Comparison of ENCODE assay signal across 12 mouse cellular contexts in genomic region chr1:65312896-65313295, GRCm38 (mm10). TPM values are rescaled to one million over a fixed set of nuclear protein-coding genes. Genes with fewer than 3 reads are reported as not detected.
DNase-seq lines count a peak whose midpoint lies in the region; ATAC-seq and TF ChIP-seq lines count a peak whose summit lies in the region.
"Had no signal": no experiment of that assay in that cellular context is flagged by ENCODE, and none has a peak within 500 bp of the region (broad histone marks: within the 10 kb centered on the region; RNA-seq: fewer than 3 reads in every experiment).

No protein-coding gene starts in this region.

- peak; percentile 36 for TF ChIP-seq CTCF in lung, embryonic 14.5 days (IDR thresholded peaks at IDR 0.05; ENCODE audit: low read depth)

- ATAC-seq in lung, embryonic 14.5 days (ENCODE audit: insufficient read depth): no peak
- ATAC-seq: inflammation-experienced regulatory T-cells, adult 6 months had no signal

- peak; percentile 37 for DNase-seq in embryo, embryonic 10 days (ENCODE audit: low spot score)
- DNase-seq in embryo, embryonic 11 days: no peak
- DNase-seq in lung, embryonic 14.5 days: peak; percentile 18
- DNase-seq in lung, postnatal 10 days: no peak
- peak; percentile 34 for DNase-seq in Muller cell, postnatal 12 days (ENCODE audit: inconsistent ontology term)
- peak; percentile 24 to 25 for DNase-seq in cerebellum, postnatal 36 days
- DNase-seq in kidney, postnatal 10 days: no peak
- DNase-seq: heart, adult 2 months; kidney, postnatal 25 days had no signal

- H3K9me3 ChIP-seq in lung, embryonic 14.5 days (ENCODE audit: low read depth, low read length): no peaks in the 10 kb centered on the region
- H3K9me3 ChIP-seq: limb, embryonic 13.5 days; midbrain, embryonic 12.5 days had no signal

- no peak overlapping the region for H3K27ac ChIP-seq in lung, embryonic 14.5 days (ENCODE audit: low read depth)
- H3K27ac ChIP-seq: heart, adult 2 months; limb, embryonic 13.5 days; midbrain, embryonic 12.5 days had no signal

- H3K4me3 ChIP-seq in lung, embryonic 14.5 days (ENCODE audit: low read depth, low read length): no peak overlapping the region
- H3K4me3 ChIP-seq: heart, adult 2 months; limb, embryonic 13.5 days; midbrain, embryonic 12.5 days had no signal

- no peak overlapping the region for H3K9ac ChIP-seq in lung, embryonic 14.5 days
- H3K9ac ChIP-seq: limb, embryonic 13.5 days; midbrain, embryonic 12.5 days had no signal

- no peak overlapping the region for H3K4me2 ChIP-seq in lung, embryonic 14.5 days
- H3K4me2 ChIP-seq: limb, embryonic 13.5 days; midbrain, embryonic 12.5 days had no signal

- no peaks in the 10 kb centered on the region for H3K36me3 ChIP-seq in lung, embryonic 14.5 days (ENCODE audit: insufficient read depth)
- H3K36me3 ChIP-seq: limb, embryonic 13.5 days; midbrain, embryonic 12.5 days had no signal

- H3K27me3 ChIP-seq in lung, embryonic 14.5 days (ENCODE audit: insufficient read depth, low read length): peaks cover 12% of the 10 kb centered on the region

- H3K4me1 ChIP-seq in lung, embryonic 14.5 days (ENCODE audit: insufficient read depth): no peaks in the 10 kb centered on the region

- 56% methylated on average over 2 of the region's 2 CpGs for WGBS in lung, embryonic 14.5 days

RNA-seq across cellular contexts. Expression of gene Pth2r, which starts 31.0 kb away (rescaled TPM):
- polyA plus RNA-seq in lung, embryonic 14.5 days (2014; fragmentation: Nextera tagmentation; extraction: Ambion mirVana): 0.07 TPM in 1 of 2 replicates, not detected in the other
- polyA plus RNA-seq: heart, adult 2 months; inflammation-experienced regulatory T-cells, adult 6 months had no signal

Comparison
In these comparisons a context has a peak if more than half of its experiments do, and no peak if none do; other contexts are left out.
1. DNase-seq: peak in embryo, embryonic 10 days (single experiment), lung, embryonic 14.5 days (single experiment), Muller cell, postnatal 12 days (single experiment) and cerebellum, postnatal 36 days (2 of 2); none in embryo, embryonic 11 days (single experiment), lung, postnatal 10 days (single experiment) and kidney, postnatal 10 days (single experiment).